Mouse (Mus musculus) frontal cortex, postnatal 10 days (tissue): ENCODE results near the gene Dcst2.

Experiments used
- DNase-seq, 2 experiments: peaks; one replicate each; pipeline ENCODE4 v3.0.0; 2022; ENCODE audit warnings: low spot score in 2 of 2, mixed read lengths in 1 of 2

The Dcst2 gene

GRCm38 (mm10) chr3:89411490-89412393, 50.0 kb downstream of the Dcst2 start, which contains the start of gene Flad1:
Flad1 (minus strand) TSS chr3:89411870.
- peak; percentile 99 for DNase-seq

- DNase-seq, result no peak
Measured at GRCm38 (mm10) chr3:89416158-89416557, 54.4 kb downstream of the Dcst2 start.

- DNase-seq, result no peak
Measured at GRCm38 (mm10) chr3:89417131-89417530, 55.4 kb downstream of the Dcst2 start.

GRCm38 (mm10) chr3:89417840-89418169, 56.0 kb downstream of the Dcst2 start:
- no peak for DNase-seq

GRCm38 (mm10) chr3:89418170-89418860, 56.5 kb downstream of the Dcst2 start, which contains the start of the genes Cks1b and Shc1:
Cks1b (minus strand) TSS chr3:89418383.
Shc1 (plus strand) TSS chr3:89418443.
- peak; percentile 92 to 96 for DNase-seq

GRCm38 (mm10) chr3:89418861-89419250, 57.1 kb downstream of the Dcst2 start:
- peak in 1 of 2 experiments; percentile 50 for DNase-seq

GRCm38 (mm10) chr3:89419571-89419970, 57.8 kb downstream of the Dcst2 start:
- no peak for DNase-seq

- no peak for DNase-seq
Measured at GRCm38 (mm10) chr3:89419981-89420380, 58.2 kb downstream of the Dcst2 start.

- no peak for DNase-seq
Measured at GRCm38 (mm10) chr3:89420421-89420820, 58.6 kb downstream of the Dcst2 start.

- peak; percentile 62 to 70 for DNase-seq
Measured at GRCm38 (mm10) chr3:89421002-89421774, 59.4 kb downstream of the Dcst2 start.

- DNase-seq, result no peak
Measured at GRCm38 (mm10) chr3:89421810-89422473, 60.2 kb downstream of the Dcst2 start.

GRCm38 (mm10) chr3:89422556-89423205, 60.9 kb downstream of the Dcst2 start:
- no peak for DNase-seq

GRCm38 (mm10) chr3:89424416-89425140, 62.8 kb downstream of the Dcst2 start:
- DNase-seq, result no peak

GRCm38 (mm10) chr3:89425141-89425525, 63.4 kb downstream of the Dcst2 start:
- DNase-seq, result no peak

GRCm38 (mm10) chr3:89425876-89426275, 64.1 kb downstream of the Dcst2 start:
- DNase-seq, result no peak
